Mouse (Mus musculus) liver, embryonic 11.5 days (tissue): ENCODE measurements around the gene Pex7. TPM values are rescaled to one million over a fixed set of nuclear protein-coding genes. Genes with fewer than 3 reads are reported as not detected.

Source experiments
- ATAC-seq: fragments of 200-750 bp; cut with Nextera tagmentation; replicated peaks from 2 replicates; pipeline ENCODE4 v1.8.0; 2017; ENCODE audit warnings: moderate number of reproducible peaks, mild to moderate bottlenecking, moderate TSS enrichment, moderate library complexity; ENCODE audit not compliant: low FRiP score
- DNase-seq: peaks from one replicate; pipeline ENCODE4 v3.0.0-alpha.2; 2017; ENCODE audit warnings: low spot score
- H3K27ac ChIP-seq: fragments of 300-500 bp; sonication (generic); 2 replicates; pipeline ENCODE4 v1.5.1; 2014; ENCODE audit warnings: mild to moderate bottlenecking, low read depth, low read length, control low read depth
- H3K27me3 ChIP-seq: fragments of 300-500 bp; sonication (generic); replicated peaks from 2 replicates; pipeline ENCODE4 v1.6.1; 2014; ENCODE audit warnings: low read length, mixed read lengths; ENCODE audit not compliant: control insufficient read depth, insufficient read depth
- H3K36me3 ChIP-seq: fragments of 300-500 bp; sonication (generic); 2 replicates; pipeline ENCODE4 v1.6.1; 2014; ENCODE audit warnings: mild to moderate bottlenecking, low read length, moderate library complexity, mixed read lengths; ENCODE audit not compliant: control insufficient read depth, insufficient read depth
- H3K4me1 ChIP-seq: fragments of 300-500 bp; sonication (generic); replicated peaks from 2 replicates; pipeline ENCODE4 v1.6.1; 2014; ENCODE audit warnings: low read length, mixed read lengths; ENCODE audit not compliant: control insufficient read depth, insufficient read depth
- H3K4me2 ChIP-seq: fragments of 300-500 bp; sonication (generic); 2 replicates; pipeline ENCODE4 v1.6.1; 2014; ENCODE audit warnings: mild to moderate bottlenecking, control low read depth, moderate library complexity
- H3K4me3 ChIP-seq: fragments of 300-500 bp; sonication (generic); 2 replicates; pipeline ENCODE4 v1.5.1; 2014; ENCODE audit warnings: low read depth, low read length, control low read depth
- H3K9ac ChIP-seq: fragments of 300-500 bp; sonication (generic); 2 replicates; pipeline ENCODE4 v1.6.1; 2014; ENCODE audit warnings: low read depth, low read length, control low read depth
- H3K9me3 ChIP-seq: fragments of 300-500 bp; sonication (generic); 2 replicates; pipeline ENCODE4 v1.6.1; 2016; ENCODE audit warnings: low read length, inconsistent platforms, mixed read lengths; ENCODE audit not compliant: control insufficient read depth
- WGBS: fragments of 180-500 bp; shearing (Covaris S2); extraction: QIAGEN DNeasy Blood & Tissue Kit; methylation state at CpG from one replicate; pipeline ENCODE4 v1.1.7; 2014; 5-methylcytosine and 5-hydroxymethylcytosine counted together
- polyA plus RNA-seq: library from polyadenylated mRNA; unstranded; fragments of >200 nt; fragmentation: Nextera tagmentation; extraction: Ambion mirVana; gene quantifications from 2 replicates; pipeline ENCODE4 v1.2.1, GENCODE M21; 2014

The Pex7 gene
- polyA plus RNA-seq, 1 experiment from 2014 or later = 40.8 TPM

DNA sequence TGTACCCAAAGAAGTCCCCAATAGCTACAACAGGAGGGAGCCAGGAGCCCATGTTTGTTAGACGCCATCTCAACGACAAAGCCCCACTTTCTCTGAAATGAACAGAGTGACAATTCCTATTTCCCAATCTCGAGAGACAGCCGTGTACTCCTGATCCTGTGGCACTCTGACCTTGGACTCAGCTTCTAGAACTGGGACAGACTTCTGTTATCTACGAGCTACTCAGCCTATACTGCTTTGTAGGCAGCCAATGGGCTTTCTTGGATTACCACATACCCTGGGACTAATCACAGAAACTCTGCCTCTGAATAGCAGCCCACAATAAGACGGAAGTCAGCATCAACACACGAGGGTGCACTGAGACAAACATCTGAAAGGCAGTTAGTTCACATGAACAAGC lies 5.5 kb downstream of the Pex7 start:
- Histone ChIP-seq H3K9ac (no peak overlapping the region), H3K9me3 (no peaks in the 10 kb centered on the region), H3K4me1 (no peaks in the 10 kb centered on the region; the same call in 1 of the 2 replicates), H3K36me3 (no peaks in the 10 kb centered on the region; the same call in 1 of the 2 replicates), H3K27ac (no peak overlapping the region), H3K4me2 (no peak overlapping the region), H3K27me3 (no peaks in the 10 kb centered on the region), H3K4me3 (no peak overlapping the region)
- 76% methylated on average over 7 of the region's 7 CpGs for WGBS
- ATAC-seq = no peak
- DNase-seq = no peak

DNA sequence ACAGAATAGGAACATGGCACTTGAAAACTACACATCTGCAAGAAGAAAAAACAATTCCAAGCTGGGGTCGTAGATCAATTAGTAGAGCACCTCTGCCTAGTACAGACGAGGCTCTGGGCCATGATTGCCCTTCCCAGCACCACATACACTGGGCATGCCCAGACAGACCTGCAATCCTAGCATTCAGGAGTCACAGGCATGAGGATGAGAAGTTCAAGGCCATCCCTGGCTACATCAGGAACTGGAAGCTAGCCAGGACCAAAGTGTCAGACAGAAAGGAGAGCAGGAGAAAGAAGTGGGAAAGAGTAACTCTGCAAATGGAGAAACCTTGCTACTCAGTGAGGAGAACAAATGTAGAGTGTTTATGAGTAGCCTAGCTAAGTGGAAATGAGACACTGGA lies 7.3 kb downstream of the Pex7 start:
- Histone ChIP-seq H3K9ac (no peak overlapping the region), H3K27ac (no peak overlapping the region), H3K4me1 (no peaks in the 10 kb centered on the region), H3K4me2 (no peak overlapping the region), H3K4me3 (no peak overlapping the region), H3K27me3 (no peaks in the 10 kb centered on the region), H3K36me3 (no peaks in the 10 kb centered on the region; the same call in 1 of the 2 replicates), H3K9me3 (no peaks in the 10 kb centered on the region)
- no peak for ATAC-seq
- DNase-seq = no peak
- WGBS = 67% methylated on average over 2 of the region's 2 CpGs

DNA sequence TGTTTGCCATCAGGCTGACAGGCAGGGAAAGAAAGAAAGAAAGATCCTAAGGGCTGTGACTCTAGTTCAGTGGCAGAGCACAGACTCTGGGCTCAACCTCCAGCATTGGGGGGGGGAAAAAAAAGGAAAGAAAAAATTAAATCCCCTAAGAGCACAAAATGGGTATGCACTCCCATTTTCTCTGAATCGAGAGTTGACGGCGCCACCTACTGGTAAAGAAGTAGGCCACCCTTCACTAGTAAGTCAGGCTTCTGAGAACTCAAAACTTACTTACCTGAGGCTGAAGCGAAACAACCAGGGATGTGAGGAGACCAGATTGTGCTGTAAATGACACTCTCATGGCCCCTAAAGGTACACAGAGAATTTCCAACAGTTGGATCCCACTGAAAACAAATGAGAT lies 13.5 kb downstream of the Pex7 start:
- Histone ChIP-seq H3K4me3 (no peak overlapping the region), H3K9ac (no peak overlapping the region), H3K36me3 (no peaks in the 10 kb centered on the region; the same call in 1 of the 2 replicates), H3K27ac (no peak overlapping the region), H3K9me3 (no peaks in the 10 kb centered on the region), H3K4me1 (no peaks in the 10 kb centered on the region), H3K27me3 (no peaks in the 10 kb centered on the region), H3K4me2 (no peak overlapping the region)
- 13% methylated on average over 4 of the region's 4 CpGs for WGBS
- ATAC-seq (no peak), DNase-seq (no peak)

DNA sequence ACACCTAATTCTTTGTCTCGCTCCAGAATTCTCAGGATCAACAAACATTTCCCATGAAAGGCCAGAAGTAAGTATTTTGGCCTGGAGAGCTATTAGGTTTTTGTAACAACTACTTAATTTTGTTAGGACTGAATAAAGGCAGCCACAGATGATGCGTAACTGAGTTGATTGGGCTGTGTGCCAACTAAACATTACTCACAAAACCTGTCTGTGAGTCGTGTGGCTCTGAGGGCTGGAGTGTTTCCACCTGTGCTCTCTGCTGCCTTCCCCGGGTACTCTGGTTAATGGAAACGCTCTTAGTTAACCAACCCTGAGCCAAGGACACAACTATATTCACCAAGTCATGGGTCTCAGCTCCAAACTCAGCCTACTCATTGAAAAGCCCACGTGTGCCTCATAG lies 14.3 kb downstream of the Pex7 start:
- ATAC-seq (no peak), DNase-seq (no peak)
- Histone ChIP-seq H3K9me3 (no peaks in the 10 kb centered on the region), H3K27me3 (no peaks in the 10 kb centered on the region), H3K4me1 (no peaks in the 10 kb centered on the region), H3K36me3 (peaks cover 4% of the 10 kb centered on the region; the same call in 1 of the 2 replicates), H3K27ac (no peak overlapping the region), H3K9ac (no peak overlapping the region), H3K4me3 (no peak overlapping the region), H3K4me2 (no peak overlapping the region)
- 83% methylated on average over 6 of the region's 6 CpGs for WGBS

GRCm38 (mm10) chr10:19891686-19892085 lies 15.8 kb downstream of the Pex7 start:
- Histone ChIP-seq H3K27me3 (no peaks in the 10 kb centered on the region), H3K36me3 (peaks cover 4% of the 10 kb centered on the region; the same call in 1 of the 2 replicates), H3K9me3 (no peaks in the 10 kb centered on the region), H3K4me2 (no peak overlapping the region), H3K4me3 (no peak overlapping the region), H3K27ac (no peak overlapping the region), H3K9ac (no peak overlapping the region), H3K4me1 (no peaks in the 10 kb centered on the region; the same call in 1 of the 2 replicates)
- DNase-seq (no peak), ATAC-seq (no peak)
- whole genome bisulfite sequencing = 54% methylated on average over 3 of the region's 3 CpGs

DNA sequence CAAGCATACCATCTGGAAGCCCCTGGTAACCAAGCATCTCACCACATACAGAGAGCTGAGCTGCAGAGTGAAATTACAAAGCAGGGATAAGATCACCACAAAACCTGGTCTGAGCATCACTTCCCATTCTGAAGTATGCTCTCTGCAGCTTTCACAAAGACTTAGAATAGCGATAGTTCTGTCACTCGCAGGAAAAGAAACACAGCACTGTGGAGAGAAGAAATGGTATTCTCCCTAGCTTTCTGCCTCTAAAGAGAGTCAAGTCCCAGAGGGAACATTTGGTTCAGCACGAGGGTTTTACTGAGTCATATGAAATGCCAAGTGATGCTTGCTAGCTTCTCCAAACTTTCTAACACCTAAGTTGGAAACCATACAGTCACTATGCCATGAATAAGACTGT lies 17.6 kb downstream of the Pex7 start:
- Histone ChIP-seq H3K27me3 (no peaks in the 10 kb centered on the region), H3K36me3 (peaks cover 4% of the 10 kb centered on the region; the same call in 1 of the 2 replicates), H3K4me1 (peaks cover 9% of the 10 kb centered on the region), H3K4me3 (no peak overlapping the region), H3K4me2 (no peak overlapping the region), H3K27ac (no peak overlapping the region), H3K9me3 (no peaks in the 10 kb centered on the region), H3K9ac (no peak overlapping the region)
- DNase-seq = no peak
- no peak for ATAC-seq
- 83% methylated on average over 3 of the region's 3 CpGs for WGBS

- no peak overlapping the region for H3K4me2 ChIP-seq
- no peak for DNase-seq
- no peak overlapping the region for H3K27ac ChIP-seq
- WGBS = 38% methylated on average over 3 of the region's 3 CpGs
- no peak overlapping the region for H3K4me3 ChIP-seq
- peaks cover 6% of the 10 kb centered on the region; the same call in 1 of the 2 replicates for H3K36me3 ChIP-seq
- no peaks in the 10 kb centered on the region for H3K9me3 ChIP-seq
- ATAC-seq = peak; percentile 82
- H3K9ac ChIP-seq = no peak overlapping the region
- peaks cover 9% of the 10 kb centered on the region for H3K4me1 ChIP-seq
- no peaks in the 10 kb centered on the region for H3K27me3 ChIP-seq
These were observed 21.2 kb downstream of the Pex7 start for GRCm38 (mm10) chr10:19886249-19886648.

DNA sequence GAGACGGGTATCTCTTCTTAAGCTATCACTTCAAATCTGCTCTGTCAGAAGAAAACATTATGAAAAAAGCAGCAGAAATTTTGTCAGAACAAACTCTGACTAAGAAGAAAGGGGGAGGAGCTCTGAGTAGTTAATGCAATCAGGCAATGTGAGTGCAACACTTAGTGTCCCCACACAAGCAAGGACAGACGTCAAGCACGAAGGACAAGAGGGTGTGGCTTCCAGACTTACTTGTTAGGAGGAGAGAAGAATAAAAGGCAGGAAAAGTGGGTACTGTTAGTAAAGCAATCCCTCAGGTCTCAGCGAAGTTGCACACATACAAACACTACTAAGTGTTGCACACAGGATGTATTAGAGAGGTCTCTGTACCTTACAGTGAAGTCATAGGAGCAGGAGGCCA lies 23.1 kb downstream of the Pex7 start:
- WGBS = 60% methylated on average over 4 of the region's 4 CpGs
- ATAC-seq (no peak), DNase-seq (no peak)
- Histone ChIP-seq H3K4me1 (peaks cover 9% of the 10 kb centered on the region), H3K27ac (no peak overlapping the region), H3K9ac (no peak overlapping the region), H3K9me3 (no peaks in the 10 kb centered on the region), H3K36me3 (peaks cover 6% of the 10 kb centered on the region; the same call in 1 of the 2 replicates), H3K27me3 (no peaks in the 10 kb centered on the region), H3K4me3 (no peak overlapping the region), H3K4me2 (no peak overlapping the region)

DNA sequence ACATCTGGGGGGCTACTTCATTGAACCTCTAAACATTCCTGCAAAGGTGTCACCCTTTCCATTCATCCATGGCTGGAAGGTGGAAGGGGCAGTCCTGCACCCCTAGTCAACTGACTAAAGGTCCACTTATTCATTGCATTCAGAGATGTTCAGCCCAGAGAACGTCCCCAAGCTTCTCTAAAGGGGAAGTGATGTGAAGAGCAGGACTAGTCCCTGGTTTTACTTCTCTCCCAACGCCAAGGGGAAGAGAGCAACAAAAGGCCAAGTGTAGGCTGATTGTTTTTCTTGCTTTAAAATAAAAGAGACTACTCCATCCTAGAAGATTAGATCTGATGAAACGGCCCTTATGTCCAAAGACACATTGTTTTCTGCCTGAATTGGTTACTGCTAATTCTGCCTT lies 27.1 kb downstream of the Pex7 start:
- DNase-seq (no peak), ATAC-seq (no peak)
- Histone ChIP-seq H3K4me2 (no peak overlapping the region), H3K4me3 (no peak overlapping the region), H3K27me3 (no peaks in the 10 kb centered on the region), H3K27ac (no peak overlapping the region), H3K9me3 (no peaks in the 10 kb centered on the region), H3K36me3 (peaks cover 2% of the 10 kb centered on the region; the same call in 1 of the 2 replicates), H3K9ac (no peak overlapping the region), H3K4me1 (peaks cover 10% of the 10 kb centered on the region)
- 65% methylated on average over 3 of the region's 3 CpGs for WGBS
